Mouse (Mus musculus) heart, embryonic 16.5 days (tissue): Measurements from ENCODE around the gene Derl2. TPM values are rescaled to one million over a fixed set of nuclear protein-coding genes. Genes with fewer than 3 reads are reported as not detected.
A peak's percentile ranks its signal among the peaks of the same experiment; 100 is the strongest.

Experiments
- ATAC-seq: fragments of 200-750 bp; cut with Nextera tagmentation; replicated peaks from 2 replicates; pipeline ENCODE4 v1.8.0; 2017; ENCODE audit warnings: moderate number of reproducible peaks; ENCODE audit not compliant: insufficient read depth, low FRiP score; ENCODE audit errors: extremely low read depth
- H3K27ac ChIP-seq: fragments of 300-500 bp; sonication (generic); 2 replicates; pipeline ENCODE4 v1.5.1; 2014; ENCODE audit warnings: mild to moderate bottlenecking, low read length, control low read depth, moderate library complexity
- H3K27me3 ChIP-seq: fragments of 300-500 bp; sonication (generic); 2 replicates; pipeline ENCODE4 v1.6.1; 2014; ENCODE audit warnings: low read length, mixed read lengths; ENCODE audit not compliant: control insufficient read depth, insufficient read depth
- H3K36me3 ChIP-seq: fragments of 300-500 bp; sonication (generic); 2 replicates; pipeline ENCODE4 v1.6.1; 2014; ENCODE audit not compliant: control insufficient read depth, insufficient read depth
- H3K4me1 ChIP-seq: fragments of 300-500 bp; sonication (generic); 2 replicates; pipeline ENCODE4 v1.6.1; 2014; ENCODE audit warnings: low read length, mixed read lengths; ENCODE audit not compliant: control insufficient read depth, insufficient read depth
- H3K4me2 ChIP-seq: fragments of 300-500 bp; sonication (generic); 2 replicates; pipeline ENCODE4 v1.6.1; 2014; ENCODE audit warnings: low read depth, mild to moderate bottlenecking, control low read depth, low read length
- H3K4me3 ChIP-seq: fragments of 300-500 bp; sonication (generic); 2 replicates; pipeline ENCODE4 v1.5.1; 2014; ENCODE audit warnings: mild to moderate bottlenecking, control low read depth, low read length
- H3K9ac ChIP-seq: fragments of 300-500 bp; sonication (generic); 2 replicates; pipeline ENCODE4 v1.6.1; 2014; ENCODE audit warnings: low read length, control low read depth
- H3K9me3 ChIP-seq: fragments of 300-500 bp; sonication (generic); replicated peaks from 2 replicates; pipeline ENCODE4 v1.6.1; 2016; ENCODE audit warnings: low read length; ENCODE audit not compliant: control insufficient read depth
- WGBS: fragments of 180-500 bp; shearing (Covaris S2); extraction: QIAGEN DNeasy Blood & Tissue Kit; methylation state at CpG from one replicate; pipeline ENCODE4 v1.1.7; 2014; 5-methylcytosine and 5-hydroxymethylcytosine counted together
- polyA plus RNA-seq: library from polyadenylated mRNA; unstranded; fragments of >200 nt; fragmentation: Nextera tagmentation; extraction: Ambion mirVana; gene quantifications from 2 replicates; pipeline ENCODE4 v1.2.1, GENCODE M21; 2015

Gene Derl2
- polyA plus RNA-seq, 1 experiment from 2014 or later: 33.8 TPM

GRCm38 (mm10) chr11:70970560-70971540, 48.8 kb downstream of the Derl2 start:
- H3K9me3 ChIP-seq: no peaks in the 10 kb centered on the region
- peaks cover 14% of the 10 kb centered on the region for H3K4me1 ChIP-seq
- peak; percentile 5; the same call in 1 of the 2 replicates for ATAC-seq
- H3K4me3 ChIP-seq: peak overlapping the region; percentile 85
- H3K36me3 ChIP-seq: peaks cover 15% of the 10 kb centered on the region; the same call in 1 of the 2 replicates
- H3K27ac ChIP-seq: peak overlapping the region; percentile 90
- H3K4me2 ChIP-seq: peak overlapping the region; percentile 89
- 13% methylated on average over 24 of the region's 24 CpGs for whole genome bisulfite sequencing
- no peaks in the 10 kb centered on the region for H3K27me3 ChIP-seq
- H3K9ac ChIP-seq: peak overlapping the region; percentile 84

GRCm38 (mm10) chr11:70969821-70970559, 49.7 kb downstream of the Derl2 start, which contains the start of the genes Nup88 and Rpain:
TSS of gene Nup88 (minus strand) at chr11:70969973.
TSS of gene Rpain (plus strand) at chr11:70970213.
- Histone ChIP-seq H3K36me3 (peaks cover 22% of the 10 kb centered on the region), H3K4me2 (peak within 1 kb of the TSS; percentile 89), H3K9me3 (no peaks in the 10 kb centered on the region), H3K9ac (peak within 1 kb of the TSS; percentile 92), H3K4me1 (peaks cover 14% of the 10 kb centered on the region), H3K4me3 (peak within 1 kb of the TSS; percentile 85), H3K27ac (peak within 1 kb of the TSS; percentile 90), H3K27me3 (no peaks in the 10 kb centered on the region)
- under 1% methylated on average over 43 of the region's 43 CpGs for WGBS
- peak; percentile 96 for ATAC-seq

GRCm38 (mm10) chr11:70969271-70969794, 50.3 kb downstream of the Derl2 start:
- H3K9ac ChIP-seq: peak overlapping the region; percentile 92
- H3K27ac ChIP-seq: peak overlapping the region; percentile 86
- H3K9me3 ChIP-seq: no peaks in the 10 kb centered on the region
- peaks cover 28% of the 10 kb centered on the region for H3K36me3 ChIP-seq
- under 1% methylated on average over 25 of the region's 25 CpGs for WGBS
- peak overlapping the region; percentile 85 for H3K4me3 ChIP-seq
- ATAC-seq: no peak
- H3K4me1 ChIP-seq: peaks cover 14% of the 10 kb centered on the region
- peak overlapping the region; percentile 89 for H3K4me2 ChIP-seq
- no peaks in the 10 kb centered on the region for H3K27me3 ChIP-seq

- Histone ChIP-seq H3K9me3 (no peaks in the 10 kb centered on the region), H3K27me3 (no peaks in the 10 kb centered on the region), H3K4me1 (peaks cover 11% of the 10 kb centered on the region), H3K36me3 (peaks cover 46% of the 10 kb centered on the region), H3K4me2 (no peak overlapping the region), H3K27ac (no peak overlapping the region), H3K9ac (no peak overlapping the region), H3K4me3 (no peak overlapping the region)
- ATAC-seq: no peak
- 87% methylated on average over 4 of the region's 4 CpGs for WGBS
These were observed 55.3 kb downstream of the Derl2 start for GRCm38 (mm10) chr11:70964222-70964907.

GRCm38 (mm10) chr11:70960786-70961554, 58.7 kb downstream of the Derl2 start:
- WGBS: 88% methylated on average over 5 of the region's 5 CpGs
- no peak for ATAC-seq

More at GRCm38 (mm10) chr11:70960786-70961554, 58.7 kb downstream of the Derl2 start:
- Histone ChIP-seq H3K27ac (no peak overlapping the region), H3K4me2 (no peak overlapping the region), H3K4me3 (no peak overlapping the region), H3K36me3 (peaks cover 68% of the 10 kb centered on the region), H3K9ac (no peak overlapping the region), H3K4me1 (no peaks in the 10 kb centered on the region), H3K9me3 (no peaks in the 10 kb centered on the region), H3K27me3 (no peaks in the 10 kb centered on the region)

Other genes with a start within 250 kb of the Derl2 start
- gene Scimp, start 207.3 kb downstream of the Derl2 start, polyA plus RNA-seq: 0.32 and 0.70 TPM in 2 replicates
- gene Rabep1, start 175.1 kb downstream of the Derl2 start, polyA plus RNA-seq: 26.8 and 28.7 TPM in 2 replicates
- gene Nup88, start 49.9 kb downstream of the Derl2 start, polyA plus RNA-seq: 117 and 124 TPM in 2 replicates
- gene Rpain, start 49.6 kb downstream of the Derl2 start, polyA plus RNA-seq: 54.7 and 55.3 TPM in 2 replicates
- 279 and 291 TPM in 2 replicates for gene C1qbp, start 36.8 kb downstream of the Derl2 start, polyA plus RNA-seq
- 12.4 and 13.0 TPM in 2 replicates for gene Dhx33, start 15.4 kb downstream of the Derl2 start, polyA plus RNA-seq
- 25.3 and 26.2 TPM in 2 replicates for gene Mis12, start 230 bp downstream of the Derl2 start, polyA plus RNA-seq
- gene 6330403K07Rik, start 13.7 kb upstream of the Derl2 start, polyA plus RNA-seq: 18.0 and 20.9 TPM in 2 replicates
- gene Nlrp1a, start 124.9 kb upstream of the Derl2 start, polyA plus RNA-seq: 0.14 and 0.20 TPM in 2 replicates
- gene Nlrp1b, start 210.9 kb upstream of the Derl2 start, polyA plus RNA-seq: 0.09 TPM in 1 of 2 replicates, not detected in the other